Mouse (Mus musculus) layer of hippocampus, adult 8-10 months (tissue): Measurements from ENCODE around the gene Pafah2. TPM values are rescaled to one million over a fixed set of nuclear protein-coding genes. Genes with fewer than 3 reads are reported as not detected.
"Not testable (repeated sequence)": the region's sequence is repeated elsewhere in the genome, so short reads cannot be mapped to it uniquely, and the experiment has no call there.

ENCODE experiments used
- DNase-seq, 2 experiments: peaks; one replicate each; pipeline ENCODE4 v3.0.0; 2022; ENCODE audit warnings: low spot score in 2 of 2
- total RNA-seq, 4 experiments: library from RNA; stranded (reverse); gene quantifications; 2 replicates each; pipeline ENCODE4 v1.2.4; 2022

The Pafah2 gene
- total RNA-seq, 4 experiments from 2014 or later: 5.5 to 10.5 (median 8.5) TPM

- peak; percentile 83 to 84 for DNase-seq
These were observed 23.8 kb upstream of the Pafah2 start for GRCm38 (mm10) chr4:134372294-134372747.

DNA sequence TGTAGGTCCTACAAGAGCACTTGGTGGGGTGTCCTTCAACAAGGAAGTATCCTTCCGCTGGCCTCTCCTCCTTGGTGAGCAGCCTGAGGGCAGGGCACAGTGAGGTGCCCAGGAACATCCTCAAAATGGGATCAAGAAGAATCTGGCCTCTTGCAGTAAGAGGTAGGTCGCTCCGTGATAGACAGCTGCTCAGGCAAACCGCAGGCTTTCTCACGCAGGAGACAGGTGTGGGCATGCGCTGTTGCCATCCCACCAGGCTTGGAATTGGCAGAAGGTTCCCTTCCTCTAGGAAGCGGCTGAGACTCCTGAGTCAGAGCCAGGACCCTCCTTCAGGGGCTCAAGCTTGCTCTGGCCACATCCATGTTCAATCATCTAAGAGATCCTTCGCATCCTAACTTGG is 22.8 kb upstream of the Pafah2 start:
- DNase-seq: no peak

- DNase-seq: no peak
These were observed 21.8 kb upstream of the Pafah2 start for GRCm38 (mm10) chr4:134374306-134374705.

DNA sequence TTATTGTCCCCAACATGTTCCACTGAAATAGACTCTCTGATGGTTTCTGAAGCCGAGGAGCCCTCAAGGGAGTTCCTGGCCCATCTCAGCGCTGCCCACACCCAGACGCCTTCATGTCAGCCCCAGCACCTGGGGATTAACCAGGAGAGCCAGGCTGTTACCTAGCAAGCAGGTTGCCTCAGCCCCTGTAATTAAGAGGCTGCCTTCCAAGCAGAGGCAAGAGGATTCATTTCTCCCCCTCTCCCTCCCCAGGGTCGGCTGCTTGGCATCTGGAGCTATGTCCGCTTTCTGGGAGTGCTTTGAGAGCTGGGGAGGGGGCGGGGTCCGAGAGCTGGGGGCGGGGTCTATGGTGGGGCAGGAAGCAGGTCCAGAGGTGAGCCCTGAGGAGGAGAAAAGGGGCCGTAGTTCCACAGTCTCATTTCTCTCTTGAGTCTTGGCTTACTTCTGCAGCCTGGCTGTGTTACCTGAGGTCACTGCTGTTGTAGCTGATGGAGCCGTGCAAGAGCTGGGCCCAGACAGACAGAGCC is 18.0 kb upstream of the Pafah2 start:
- DNase-seq: no peak

- DNase-seq: no peak
These were observed 16.6 kb upstream of the Pafah2 start for GRCm38 (mm10) chr4:134379510-134379909.

DNA sequence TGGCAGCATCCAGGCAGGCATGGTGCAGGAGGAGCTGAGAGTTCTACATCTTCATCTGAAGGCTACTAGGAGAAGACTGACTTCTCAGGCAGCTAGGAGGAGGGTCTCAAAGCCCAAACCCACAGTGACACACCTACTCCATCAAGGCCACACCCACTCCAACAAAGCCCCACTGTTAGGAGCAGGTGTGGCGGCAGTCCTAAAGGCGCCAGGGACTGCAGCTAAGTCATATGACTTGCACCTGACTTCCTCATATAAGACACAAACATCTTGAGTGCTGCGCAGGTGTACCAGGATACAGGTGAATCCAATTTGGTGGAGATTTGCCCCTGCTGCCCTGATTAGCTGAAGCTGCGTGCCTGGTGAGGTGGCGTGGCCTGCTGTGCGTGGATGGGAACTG is 12.4 kb upstream of the Pafah2 start, which contains the start of gene Extl1:
Gene Extl1 (minus strand): TSS at position 101 of the 400 bp plus-strand sequence.
- not testable (repeated sequence) for DNase-seq

DNA sequence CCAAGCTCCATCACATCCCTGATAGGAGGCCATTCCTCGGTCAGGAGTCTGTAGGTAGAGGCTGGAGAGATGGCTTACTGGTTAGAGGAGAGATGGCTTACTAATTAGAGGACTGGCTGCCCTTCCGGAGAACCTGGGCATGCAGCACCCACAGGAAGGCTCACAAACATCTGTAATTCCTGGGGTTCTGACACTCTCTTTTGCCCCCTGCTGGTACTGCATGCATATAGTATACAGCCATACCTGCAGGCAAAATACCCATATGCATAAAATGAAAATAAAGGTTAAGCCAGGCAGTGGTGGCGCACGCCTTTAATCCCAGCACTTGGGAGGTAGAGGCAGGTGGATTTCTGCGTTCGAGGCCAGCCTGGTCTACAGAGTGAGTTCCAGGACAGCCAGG is 8.9 kb upstream of the Pafah2 start:
- no peak for DNase-seq

GRCm38 (mm10) chr4:134388397-134388796 is 7.7 kb upstream of the Pafah2 start:
- no peak for DNase-seq

DNA sequence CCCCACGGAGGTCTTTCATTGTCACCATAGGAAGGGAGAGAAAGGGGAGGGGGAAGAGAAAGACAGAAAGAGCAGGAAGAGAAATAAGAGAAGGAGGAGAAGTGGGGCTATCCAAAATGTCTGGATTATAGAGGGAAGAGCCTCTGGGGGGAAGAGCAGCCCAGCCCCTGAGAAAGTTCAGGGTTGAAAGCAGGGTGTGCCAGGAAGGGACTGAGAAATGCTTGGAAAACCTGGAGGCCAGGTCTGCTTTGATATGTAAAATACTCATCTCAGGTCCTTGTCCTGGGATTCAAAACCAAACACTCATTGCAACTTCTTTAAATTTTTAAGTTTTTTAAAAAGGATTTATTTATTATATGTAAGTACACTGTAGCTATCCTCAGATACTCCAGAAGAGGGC is 4.5 kb upstream of the Pafah2 start:
- DNase-seq: no peak

- no peak for DNase-seq
These were observed 3.5 kb upstream of the Pafah2 start for GRCm38 (mm10) chr4:134392595-134392994.

- DNase-seq: no peak
These were observed 3.1 kb upstream of the Pafah2 start for GRCm38 (mm10) chr4:134393026-134393425.

- no peak for DNase-seq
These were observed 978 bp upstream of the Pafah2 start for GRCm38 (mm10) chr4:134395142-134395541.

DNA sequence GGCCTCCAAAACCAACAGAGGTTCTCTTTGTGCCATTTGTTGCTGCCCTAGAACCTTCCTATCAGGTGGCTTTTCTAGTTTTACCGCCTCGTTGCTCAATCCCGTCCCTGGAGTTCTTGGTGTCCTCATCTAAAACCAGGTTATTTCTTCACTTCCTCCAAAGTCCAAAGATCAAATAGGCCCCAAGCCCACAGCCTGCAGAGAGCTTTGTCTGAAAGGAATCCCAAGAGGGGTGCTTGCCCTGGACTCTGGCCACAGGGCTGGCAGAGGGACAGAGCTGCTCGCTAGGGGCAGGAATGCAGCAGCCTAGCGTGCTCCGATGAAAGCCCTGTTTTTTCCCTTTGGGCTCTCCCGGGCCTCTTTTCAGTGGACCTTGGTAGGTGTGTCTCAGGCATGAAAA is 1.0 kb downstream of the Pafah2 start:
- no peak for DNase-seq

DNA sequence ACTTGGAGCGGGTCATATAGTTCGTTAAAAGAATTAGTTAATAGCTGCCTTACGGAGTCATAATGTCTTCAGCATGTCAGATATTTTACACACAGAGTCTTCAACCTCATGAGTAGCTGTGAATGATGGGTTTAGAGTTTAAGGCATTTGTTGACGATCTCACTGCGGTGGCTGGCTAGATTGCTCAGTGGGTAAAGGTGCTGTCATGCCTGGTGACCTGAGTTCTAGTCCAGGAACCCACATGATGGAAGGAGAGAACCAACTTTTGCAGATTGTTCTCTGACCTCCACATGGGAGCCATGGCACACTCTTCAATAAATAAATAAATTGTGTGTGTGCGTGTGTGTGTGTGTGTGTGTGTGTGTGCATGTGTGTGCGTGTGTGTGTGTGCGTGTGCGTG is 1.6 kb downstream of the Pafah2 start:
- DNase-seq: no peak

GRCm38 (mm10) chr4:134400206-134400605 is 4.1 kb downstream of the Pafah2 start:
- DNase-seq: no peak

DNA sequence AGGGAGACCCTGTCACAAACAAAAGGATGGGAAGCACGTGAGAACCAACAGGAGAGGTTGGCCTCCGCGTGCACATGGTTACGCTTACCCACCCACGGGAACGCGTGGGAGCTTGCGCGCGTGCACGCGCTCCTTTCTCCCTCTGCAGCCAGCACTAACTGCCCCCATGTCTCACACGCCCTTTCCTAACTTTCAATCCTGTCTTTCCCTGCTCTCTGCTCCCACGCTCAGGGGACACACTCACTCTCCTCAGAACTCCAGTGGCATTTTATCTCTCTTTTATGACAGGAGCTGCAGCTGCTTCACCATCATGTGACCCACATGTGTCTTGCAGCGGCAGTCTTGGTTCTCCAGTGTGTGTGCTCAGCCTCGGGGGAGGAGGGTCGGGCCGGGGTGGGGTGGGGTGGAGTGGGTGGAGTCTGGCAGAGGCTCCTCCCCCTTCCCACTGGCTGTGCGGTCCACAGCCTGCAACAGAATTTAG is 5.1 kb downstream of the Pafah2 start:
- DNase-seq: peak; percentile 65 to 75

GRCm38 (mm10) chr4:134401856-134402570 is 5.9 kb downstream of the Pafah2 start:
- DNase-seq: no peak

- DNase-seq: no peak
These were observed 6.6 kb downstream of the Pafah2 start for GRCm38 (mm10) chr4:134402571-134403262.

DNA sequence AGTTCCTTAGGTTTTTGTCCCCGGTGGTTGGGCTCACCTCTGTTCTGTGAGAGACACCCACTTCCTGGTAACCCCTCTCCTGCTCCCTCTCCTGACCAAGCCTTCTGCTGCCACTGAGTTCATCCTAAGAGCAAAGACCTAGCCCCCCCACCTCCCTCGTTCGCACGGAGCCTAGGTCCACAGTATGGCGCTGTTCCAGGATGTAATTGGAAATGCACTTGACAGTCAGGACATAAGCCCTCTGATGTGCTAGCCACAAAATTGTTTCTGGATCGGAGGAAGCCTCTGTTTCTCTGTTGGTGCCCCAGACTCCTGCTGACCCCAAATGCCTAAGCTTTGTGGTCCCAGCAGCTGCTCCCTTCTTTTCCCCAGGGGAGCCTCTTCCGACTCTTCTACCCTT is 7.6 kb downstream of the Pafah2 start:
- no peak for DNase-seq

GRCm38 (mm10) chr4:134409286-134409685 is 13.2 kb downstream of the Pafah2 start:
- no peak for DNase-seq

- DNase-seq: no peak
These were observed 20.1 kb downstream of the Pafah2 start for GRCm38 (mm10) chr4:134416177-134416576.

DNA sequence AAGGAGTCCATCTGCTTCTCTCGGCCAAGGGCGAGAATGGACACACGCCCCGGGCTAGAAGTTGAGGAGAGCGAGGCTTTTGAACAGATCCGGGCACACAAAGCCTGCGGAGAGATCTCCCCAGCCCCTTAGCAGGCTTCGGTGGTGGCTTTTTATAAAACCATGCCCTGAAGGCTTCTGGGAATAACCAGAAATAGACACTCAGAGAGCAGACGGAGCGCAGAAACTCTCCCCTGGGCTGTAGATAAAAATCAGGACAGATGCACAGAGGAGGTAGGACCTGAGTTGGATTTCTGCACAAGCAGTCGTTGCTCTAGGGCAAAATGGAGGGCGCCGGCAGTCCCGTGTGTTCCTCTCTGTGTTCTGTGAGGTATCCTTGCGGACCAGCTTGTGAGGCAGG is 20.5 kb downstream of the Pafah2 start:
- DNase-seq: no peak
